ENCODE assay signal across 9 mouse cellular contexts in the genomic region with DNA sequence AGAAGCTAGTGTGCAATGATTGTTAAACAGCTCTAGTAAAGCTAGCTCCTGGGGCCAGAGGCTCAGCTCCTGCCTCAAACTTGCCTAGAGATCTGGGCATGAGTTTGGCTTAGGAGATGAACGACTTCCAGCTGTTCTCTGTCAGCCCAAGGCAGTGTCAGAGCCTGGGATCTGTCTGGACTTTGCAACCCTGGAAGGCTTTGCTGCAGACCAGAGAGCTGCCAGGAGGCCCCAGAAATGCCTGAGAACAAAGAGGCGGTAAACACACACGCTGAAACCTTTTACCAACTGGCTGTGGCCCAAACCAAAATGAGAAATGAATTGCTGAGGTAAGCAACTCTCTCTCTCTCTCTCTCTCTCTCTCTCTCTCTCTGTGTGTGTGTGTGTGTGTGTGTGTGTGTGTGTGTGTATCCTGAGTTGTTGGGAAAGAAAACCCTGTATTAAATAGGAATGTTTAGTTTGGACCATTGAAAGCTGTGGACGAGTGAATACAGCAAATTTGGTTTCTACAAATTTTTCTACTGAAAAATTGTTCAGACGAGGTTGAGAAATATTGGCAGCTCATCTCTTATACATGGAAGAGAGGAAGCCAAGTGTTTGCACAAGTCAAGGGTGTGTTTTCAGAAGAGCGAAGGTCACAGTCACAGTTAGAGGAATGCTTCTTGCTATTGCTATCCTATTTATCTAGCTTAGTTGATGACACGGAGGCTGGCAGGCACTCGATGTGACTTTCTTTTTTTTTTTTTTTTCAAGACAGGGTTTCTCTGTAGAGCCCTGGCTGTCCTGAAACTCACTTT.
A peak's percentile ranks its signal among the peaks of the same experiment; 100 is the strongest.
DNase-seq lines count a peak whose midpoint lies in the region; ATAC-seq and TF ChIP-seq lines count a peak whose summit lies in the region.
"Had no signal": no experiment of that assay in that cellular context is flagged by ENCODE, and none has a peak within 500 bp of the region (broad histone marks: within the 10 kb centered on the region; RNA-seq: fewer than 3 reads in every experiment).

No protein-coding gene starts in this region.

- H3K27ac ChIP-seq in hindbrain, embryonic 16.5 days (ENCODE audit: low read depth, low read length) = peak overlapping the region; percentile 36; the same call in 1 of the 2 replicates
- 0 out of 2 replicates have a peak overlapping the region, but pooled peaks have one; percentile 12 for H3K27ac ChIP-seq in liver, embryonic 12.5 days
- peak overlapping the region; percentile 73 for H3K27ac ChIP-seq in testis, adult 2 months (ENCODE audit: control insufficient read depth, insufficient read depth, low read depth, low read length)
- H3K27ac ChIP-seq in left cerebral cortex, adult 2 months = no peak overlapping the region

- no peak for TF ChIP-seq CTCF in testis, adult 2 months (IDR thresholded peaks at IDR 0.05; ENCODE audit: control insufficient read depth, insufficient read depth, insufficient replicate concordance, low read depth, low read length)
- no peak for TF ChIP-seq CTCF in left cerebral cortex, adult 2 months (IDR thresholded peaks at IDR 0.05)

- WGBS in hindbrain, embryonic 16.5 days = 44% methylated on average over 8 of the region's 8 CpGs
- 53% methylated on average over 8 of the region's 8 CpGs for WGBS in liver, embryonic 12.5 days (ENCODE audit: insufficient replicate concordance)

- H3K9me3 ChIP-seq in hindbrain, embryonic 16.5 days (ENCODE audit: control insufficient read depth, low read length) = no peaks in the 10 kb centered on the region
- H3K9me3 ChIP-seq in liver, embryonic 12.5 days (replicated peaks) = no peaks in the 10 kb centered on the region

- TF ChIP-seq POLR2A in testis, adult 2 months (IDR thresholded peaks at IDR 0.05; ENCODE audit: control insufficient read depth, low read depth, low read length) = no peak

- peaks cover 9% of the 10 kb centered on the region; the same call in 1 of the 2 replicates for H3K4me1 ChIP-seq in hindbrain, embryonic 16.5 days (ENCODE audit: control insufficient read depth, insufficient read depth, low read depth, low read length)
- peaks cover 6% of the 10 kb centered on the region; the same call in 1 of the 2 replicates for H3K4me1 ChIP-seq in liver, embryonic 12.5 days
- H3K4me1 ChIP-seq in testis, adult 2 months (ENCODE audit: control insufficient read depth, insufficient read depth, low read length) = peaks cover 6% of the 10 kb centered on the region

- no peaks in the 10 kb centered on the region for H3K36me3 ChIP-seq in hindbrain, embryonic 16.5 days (ENCODE audit: control insufficient read depth, insufficient read depth, low read length)
- no peaks in the 10 kb centered on the region for H3K36me3 ChIP-seq in liver, embryonic 12.5 days
- H3K36me3 ChIP-seq in testis, adult 2 months (ENCODE audit: control insufficient read depth, insufficient read depth, low read length) = no peaks in the 10 kb centered on the region
- H3K36me3 ChIP-seq: G1E had no signal

- H3K27me3 ChIP-seq in hindbrain, embryonic 16.5 days (replicated peaks; ENCODE audit: control insufficient read depth, insufficient read depth, low read length) = no peaks in the 10 kb centered on the region
- H3K27me3 ChIP-seq in liver, embryonic 12.5 days (replicated peaks) = no peaks in the 10 kb centered on the region
- H3K27me3 ChIP-seq in testis, adult 2 months (ENCODE audit: control insufficient read depth, insufficient read depth, low read length) = no peaks in the 10 kb centered on the region

- no peak overlapping the region for H3K4me3 ChIP-seq in hindbrain, embryonic 16.5 days (ENCODE audit: low read length)
- no peak overlapping the region for H3K4me3 ChIP-seq in liver, embryonic 12.5 days
- H3K4me3 ChIP-seq in testis, adult 2 months (ENCODE audit: control insufficient read depth, low read depth, low read length) = no peak overlapping the region
- H3K4me3 ChIP-seq in left cerebral cortex, adult 2 months = no peak overlapping the region

- ATAC-seq in hindbrain, embryonic 16.5 days = peak; percentile 64; the same call in 1 of the 2 replicates
- ATAC-seq in liver, embryonic 12.5 days = no peak
- no peak for ATAC-seq in erythroblast, adult 5-6 weeks (replicated peaks; ENCODE audit: low FRiP score, poor library complexity, severe bottlenecking)

- intact Hi-C loops in left cerebral cortex, postnatal 4 days (cut with DNase I) = no loop called here
- intact Hi-C loops in left cerebral cortex, postnatal 25 days (cut with DNase I) = no loop called here
- intact Hi-C loops in left cerebral cortex, adult 2 months (cut with DNase I) = no loop called here

- no peak overlapping the region for H3K4me2 ChIP-seq in hindbrain, embryonic 16.5 days (ENCODE audit: low read length)
- H3K4me2 ChIP-seq in liver, embryonic 12.5 days = no peak overlapping the region

- peak; percentile 35 for DNase-seq in left cerebral cortex, postnatal 4 days
- DNase-seq in left cerebral cortex, postnatal 25 days (ENCODE audit: low spot score in 2 of 2) = no peak
- peak; percentile 46 for DNase-seq in gastrocnemius, postnatal 10 days
- no peak for DNase-seq in left cerebral cortex, adult 2 months (ENCODE audit: extremely low spot score in 1 of 2, low spot score in 2 of 2)

- H3K9ac ChIP-seq in hindbrain, embryonic 16.5 days (ENCODE audit: low read depth, low read length) = no peak overlapping the region
- H3K9ac ChIP-seq in liver, embryonic 12.5 days = no peak overlapping the region

Comparison
In these comparisons a context has a peak if more than half of its experiments do, and no peak if none do; other contexts are left out.
1. DNase-seq: peak in left cerebral cortex, postnatal 4 days (single experiment) and gastrocnemius, postnatal 10 days (single experiment); none in left cerebral cortex, postnatal 25 days (0 of 2) and left cerebral cortex, adult 2 months (0 of 2).